Mouse (Mus musculus): ENCODE results near the gene Pigq. TPM values are rescaled to one million over a fixed set of nuclear protein-coding genes. Genes with fewer than 3 reads are reported as not detected.

The Pigq gene
- polyA plus RNA-seq, 1 experiment = 170 TPM

- peak in 1 of 2 experiments; percentile 51 for DNase-seq
- Histone ChIP-seq H3K27ac (ENCODE audit: insufficient read depth, low read length) (peak overlapping the region; percentile 43; the same call in 1 of the 2 replicates), H3K4me1 (ENCODE audit: control insufficient read depth, insufficient read depth, low read length) (peaks cover 24% of the 10 kb centered on the region), H3K4me3 (replicated peaks; ENCODE audit: insufficient read depth, low read depth, low read length) (no peak overlapping the region), H3K27me3 (ENCODE audit: control insufficient read depth, insufficient read depth, low read length) (no peaks in the 10 kb centered on the region)
- TF ChIP-seq CTCF (IDR thresholded peaks at IDR 0.05; ENCODE audit: borderline replicate concordance, insufficient read depth, low read depth, low read length) (no peak), POLR2A (IDR thresholded peaks at IDR 0.05; ENCODE audit: borderline replicate concordance, insufficient read depth, low read length) (no peak)
- 17% methylated on average over 8 of the region's 8 CpGs for WGBS
Observed at GRCm38 (mm10) chr17:25879750-25880149, 65.0 kb downstream of the Pigq start.

DNA sequence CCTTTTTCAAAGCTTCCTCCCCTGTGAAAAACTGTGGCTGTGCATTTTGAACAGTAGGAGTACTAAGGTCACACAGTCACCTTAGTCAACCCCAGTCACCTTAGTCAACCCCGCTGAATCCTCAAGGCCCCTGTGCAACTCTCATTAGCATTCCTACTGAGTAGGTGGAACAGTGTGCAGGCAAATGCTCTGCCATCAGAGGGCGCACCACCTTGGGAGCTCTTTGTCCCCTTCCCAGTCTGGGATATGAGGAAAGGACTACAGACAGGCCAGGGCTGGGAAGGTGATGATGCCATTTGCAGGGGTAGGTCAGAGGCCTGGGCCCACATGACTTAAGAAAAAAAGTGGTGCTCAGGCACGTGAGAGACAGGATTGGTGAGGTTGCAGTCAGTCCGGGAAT is 65.5 kb downstream of the Pigq start:
- WGBS = 42% methylated on average over 4 of the region's 4 CpGs
- DNase-seq = no peak
- no peak for TF ChIP-seq POLR2A (IDR thresholded peaks at IDR 0.05; ENCODE audit: borderline replicate concordance, insufficient read depth, low read length)
- peak; percentile 43; the same call in 1 of the 2 replicates for TF ChIP-seq CTCF (IDR thresholded peaks at IDR 0.05; ENCODE audit: borderline replicate concordance, insufficient read depth, low read depth, low read length)
- Histone ChIP-seq H3K27me3 (ENCODE audit: control insufficient read depth, insufficient read depth, low read length) (no peaks in the 10 kb centered on the region), H3K4me3 (replicated peaks; ENCODE audit: insufficient read depth, low read depth, low read length) (no peak overlapping the region), H3K4me1 (ENCODE audit: control insufficient read depth, insufficient read depth, low read length) (peaks cover 28% of the 10 kb centered on the region), H3K27ac (ENCODE audit: insufficient read depth, low read length) (no peak overlapping the region)

DNA sequence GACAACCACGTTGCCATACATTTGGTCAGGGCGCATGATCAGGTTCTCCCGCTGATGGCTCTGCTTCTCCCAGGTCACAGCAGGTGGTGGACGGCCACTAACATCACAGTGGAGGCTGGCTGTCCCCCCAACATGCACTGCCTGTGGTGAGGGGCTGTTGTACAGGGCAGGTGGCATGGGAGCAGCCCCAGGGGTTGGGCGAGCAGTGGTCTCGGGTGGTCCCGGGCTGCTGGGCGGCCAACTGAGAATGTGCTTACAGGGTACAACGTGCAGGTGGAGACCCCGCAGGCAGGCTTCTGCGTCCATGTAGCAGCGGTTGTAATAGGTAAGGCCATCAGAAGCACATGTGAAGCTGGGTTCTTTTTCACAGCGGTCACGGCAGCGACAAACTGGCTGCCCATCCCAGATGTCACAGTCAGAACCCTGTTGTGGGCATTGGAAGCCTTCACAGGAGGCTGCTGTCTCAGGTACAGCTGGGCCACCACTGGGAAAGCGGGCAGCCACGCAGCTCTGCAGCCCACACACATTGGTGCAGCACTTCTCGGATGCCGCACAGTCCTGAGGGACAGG is 66.0 kb downstream of the Pigq start:
- TF ChIP-seq POLR2A (IDR thresholded peaks at IDR 0.05; ENCODE audit: borderline replicate concordance, insufficient read depth, low read length) = no peak
- no peak for TF ChIP-seq CTCF (IDR thresholded peaks at IDR 0.05; ENCODE audit: borderline replicate concordance, insufficient read depth, low read depth, low read length)
- peaks cover 28% of the 10 kb centered on the region for H3K4me1 ChIP-seq (ENCODE audit: control insufficient read depth, insufficient read depth, low read length)
- no peaks in the 10 kb centered on the region for H3K27me3 ChIP-seq (ENCODE audit: control insufficient read depth, insufficient read depth, low read length)
- WGBS = 75% methylated on average over 19 of the region's 19 CpGs
- DNase-seq = no peak
- H3K27ac ChIP-seq (ENCODE audit: insufficient read depth, low read length) = no peak overlapping the region
- no peak overlapping the region for H3K4me3 ChIP-seq (replicated peaks; ENCODE audit: insufficient read depth, low read depth, low read length)

DNA sequence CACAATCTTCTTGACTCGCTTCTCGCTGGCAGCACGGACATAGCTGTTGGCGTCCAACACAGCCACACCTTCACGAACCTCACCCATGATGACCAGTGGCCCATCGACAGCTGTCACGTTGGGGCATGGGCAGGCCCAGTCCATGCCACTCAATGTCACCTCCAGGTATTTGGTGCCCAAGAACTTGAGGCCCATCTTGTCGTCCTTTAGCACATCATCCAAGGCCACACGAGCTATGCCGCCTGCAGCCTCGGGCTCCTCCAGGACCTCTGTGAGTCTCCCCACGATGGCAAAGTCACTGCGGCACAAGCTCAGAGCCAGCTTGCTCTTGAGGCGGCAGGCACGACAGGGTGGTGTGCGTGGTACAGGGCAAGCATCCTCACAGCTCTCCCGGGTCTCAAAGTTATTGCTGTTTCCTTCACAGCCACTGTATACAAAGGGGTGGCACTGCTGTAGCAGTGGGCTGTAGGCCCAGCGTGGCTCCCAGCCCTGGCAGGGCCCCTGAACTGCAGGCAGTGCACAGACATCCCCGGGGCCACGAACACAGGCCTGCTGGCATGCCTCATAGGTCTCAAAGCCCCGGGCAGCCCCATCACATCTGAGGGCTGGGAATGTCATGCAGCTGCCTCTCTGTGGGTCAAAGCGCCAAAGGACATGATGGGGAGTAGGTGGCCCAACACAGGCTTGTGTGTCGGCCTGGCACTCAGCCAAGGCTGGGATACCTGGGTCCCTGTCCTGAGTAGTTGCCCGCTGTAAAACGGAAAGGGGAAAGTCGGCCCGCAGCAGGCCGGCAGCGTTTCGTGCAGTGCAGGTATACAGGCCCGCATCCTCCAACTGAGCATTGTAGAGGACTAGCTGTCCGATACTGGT is 66.8 kb downstream of the Pigq start:
- WGBS = 82% methylated on average over 32 of the region's 32 CpGs
- Histone ChIP-seq H3K27me3 (ENCODE audit: control insufficient read depth, insufficient read depth, low read length) (no peaks in the 10 kb centered on the region), H3K4me3 (replicated peaks; ENCODE audit: insufficient read depth, low read depth, low read length) (no peak overlapping the region), H3K4me1 (ENCODE audit: control insufficient read depth, insufficient read depth, low read length) (peaks cover 28% of the 10 kb centered on the region), H3K27ac (ENCODE audit: insufficient read depth, low read length) (no peak overlapping the region)
- TF ChIP-seq POLR2A (IDR thresholded peaks at IDR 0.05; ENCODE audit: borderline replicate concordance, insufficient read depth, low read length) (0 out of 2 replicates have a peak, but pooled peaks have one; percentile 12), CTCF (IDR thresholded peaks at IDR 0.05; ENCODE audit: borderline replicate concordance, insufficient read depth, low read depth, low read length) (no peak)
- DNase-seq = peak in 1 of 2 experiments; percentile 34

DNA sequence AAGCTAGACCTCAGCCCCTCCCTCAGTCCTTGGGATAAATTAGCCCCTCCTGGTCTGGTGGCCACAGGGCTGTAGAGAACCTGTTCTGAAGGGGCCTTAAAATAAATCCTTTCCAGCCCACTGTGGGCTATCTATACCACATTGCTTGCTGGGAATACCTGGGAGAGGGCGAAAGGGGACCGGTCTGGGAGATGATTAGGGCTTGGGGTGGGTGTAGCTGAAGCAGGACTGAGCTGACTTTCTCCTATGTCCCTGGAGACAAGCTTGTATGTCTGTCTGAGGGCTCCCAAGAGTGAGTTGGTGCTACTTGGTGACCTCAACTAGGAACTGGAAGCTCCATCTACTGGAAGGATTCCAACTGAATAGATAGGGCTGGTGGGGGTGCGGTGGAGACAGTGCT is 67.7 kb downstream of the Pigq start:
- TF ChIP-seq CTCF (IDR thresholded peaks at IDR 0.05; ENCODE audit: borderline replicate concordance, insufficient read depth, low read depth, low read length) (no peak), POLR2A (IDR thresholded peaks at IDR 0.05; ENCODE audit: borderline replicate concordance, insufficient read depth, low read length) (no peak)
- WGBS = 86% methylated on average over 3 of the region's 3 CpGs
- Histone ChIP-seq H3K4me3 (replicated peaks; ENCODE audit: insufficient read depth, low read depth, low read length) (no peak overlapping the region), H3K27me3 (ENCODE audit: control insufficient read depth, insufficient read depth, low read length) (no peaks in the 10 kb centered on the region), H3K4me1 (ENCODE audit: control insufficient read depth, insufficient read depth, low read length) (peaks cover 28% of the 10 kb centered on the region), H3K27ac (ENCODE audit: insufficient read depth, low read length) (no peak overlapping the region)
- DNase-seq = no peak

Other genes starting within 250 kb of the Pigq start
- 489 and 519 TPM in 2 replicates for gene Gng13, start 227.8 kb downstream of the Pigq start, polyA plus RNA-seq (2012; rRNA removed)
- gene Chtf18, start 217.5 kb downstream of the Pigq start, polyA plus RNA-seq (2012; rRNA removed) = 3.7 and 4.1 TPM in 2 replicates
- 96.4 and 97.4 TPM in 2 replicates for gene Rpusd1, start 217.3 kb downstream of the Pigq start, polyA plus RNA-seq (2012; rRNA removed)
- 0.73 and 1.1 TPM in 2 replicates for gene Mslnl, start 208.9 kb downstream of the Pigq start, polyA plus RNA-seq (2012; rRNA removed)
- gene Msln, start 190.6 kb downstream of the Pigq start, polyA plus RNA-seq (2012; rRNA removed) = 0.21 and 0.38 TPM in 2 replicates
- 43.5 and 45.5 TPM in 2 replicates for gene Narfl, start 171.2 kb downstream of the Pigq start, polyA plus RNA-seq (2012; rRNA removed)
- gene Haghl, start 159.3 kb downstream of the Pigq start, polyA plus RNA-seq (2012; rRNA removed) = 340 and 348 TPM in 2 replicates
- gene Ccdc78, start 158.4 kb downstream of the Pigq start, polyA plus RNA-seq (2012; rRNA removed) = 0.47 and 0.79 TPM in 2 replicates
- gene Fam173a, start 152.0 kb downstream of the Pigq start, polyA plus RNA-seq (2012; rRNA removed) = 167 and 178 TPM in 2 replicates
- gene AC134908.4, start 149.3 kb downstream of the Pigq start, polyA plus RNA-seq (2012; rRNA removed) = 3.3 and 5.0 TPM in 2 replicates
- 534 and 542 TPM in 2 replicates for gene Metrn, start 147.8 kb downstream of the Pigq start, polyA plus RNA-seq (2012; rRNA removed)
- 187 and 207 TPM in 2 replicates for gene Fbxl16, start 135.9 kb downstream of the Pigq start, polyA plus RNA-seq (2012; rRNA removed)
- 32.8 and 34.2 TPM in 2 replicates for gene Wdr24, start 121.3 kb downstream of the Pigq start, polyA plus RNA-seq (2012; rRNA removed)
- 65.8 and 75.2 TPM in 2 replicates for gene Jmjd8, start 116.1 kb downstream of the Pigq start, polyA plus RNA-seq (2012; rRNA removed)
- 326 and 333 TPM in 2 replicates for gene Stub1, start 111.5 kb downstream of the Pigq start, polyA plus RNA-seq (2012; rRNA removed)
- 111 and 119 TPM in 2 replicates for gene Rhbdl1, start 107.6 kb downstream of the Pigq start, polyA plus RNA-seq (2012; rRNA removed)
- gene Gm20683, start 103.2 kb downstream of the Pigq start, polyA plus RNA-seq (2012; rRNA removed) = 42.9 and 45.9 TPM in 2 replicates
- 105 and 121 TPM in 2 replicates for gene Rhot2, start 100.1 kb downstream of the Pigq start, polyA plus RNA-seq (2012; rRNA removed)
- gene Wdr90, start 83.4 kb downstream of the Pigq start, polyA plus RNA-seq (2012; rRNA removed) = 21.6 and 26.9 TPM in 2 replicates
- gene Mcrip2, start 76.2 kb downstream of the Pigq start, polyA plus RNA-seq (2012; rRNA removed) = 31.9 and 34.1 TPM in 2 replicates
- 110 and 116 TPM in 2 replicates for gene Mettl26, start 69.9 kb downstream of the Pigq start, polyA plus RNA-seq (2012; rRNA removed)
- 0.95 and 1.1 TPM in 2 replicates for gene Wfikkn1, start 64.1 kb downstream of the Pigq start, polyA plus RNA-seq (2012; rRNA removed)
- gene Rab40c, start 25.2 kb downstream of the Pigq start, polyA plus RNA-seq (2012; rRNA removed) = 70.0 and 74.6 TPM in 2 replicates
- 1.9 and 2.5 TPM in 2 replicates for gene Nhlrc4, start within 50 bp of the Pigq start, polyA plus RNA-seq (2012; rRNA removed)
- 13.4 and 14.0 TPM in 2 replicates for gene A930017K11Rik, start 7.6 kb upstream of the Pigq start, polyA plus RNA-seq (2012; rRNA removed)
- 88.7 and 92.8 TPM in 2 replicates for gene Capn15, start 40.9 kb upstream of the Pigq start, polyA plus RNA-seq (2012; rRNA removed)
- gene Rab11fip3, start 124.6 kb upstream of the Pigq start, polyA plus RNA-seq (2012; rRNA removed) = 81.8 and 82.9 TPM in 2 replicates
- gene Decr2, start 145.4 kb upstream of the Pigq start, polyA plus RNA-seq (2012; rRNA removed) = 39.5 and 41.3 TPM in 2 replicates
- gene Nme4, start 150.7 kb upstream of the Pigq start, polyA plus RNA-seq (2012; rRNA removed) = 6.2 and 6.7 TPM in 2 replicates
- 41.0 and 48.2 TPM in 2 replicates for gene Tmem8, start 168.4 kb upstream of the Pigq start, polyA plus RNA-seq (2012; rRNA removed)
- 114 and 118 TPM in 2 replicates for gene Mrpl28, start 178.6 kb upstream of the Pigq start, polyA plus RNA-seq (2012; rRNA removed)
- 21.3 and 22.8 TPM in 2 replicates for gene Axin1, start 193.8 kb upstream of the Pigq start, polyA plus RNA-seq (2012; rRNA removed)